Mouse (Mus musculus) erythroblast, embryonic 14.5 days (primary cell): ENCODE measurements around the gene Txndc9. TPM values are rescaled to one million over a fixed set of nuclear protein-coding genes. Genes with fewer than 3 reads are reported as not detected.
"Not testable (repeated sequence)": the region's sequence is repeated elsewhere in the genome, so short reads cannot be mapped to it uniquely, and the experiment has no call there.

Experiments used
- H3K27me3 ChIP-seq: 2 replicates; pipeline ENCODE4 v1.6.1; 2012; ENCODE audit warnings: inconsistent platforms; ENCODE audit not compliant: control insufficient read depth
- H3K36me3 ChIP-seq: 2 replicates; pipeline ENCODE4 v1.6.1; 2012; ENCODE audit warnings: mild to moderate bottlenecking, inconsistent platforms; ENCODE audit not compliant: control insufficient read depth
- H3K4me1 ChIP-seq: 2 replicates; pipeline ENCODE4 v1.6.1; 2012; ENCODE audit warnings: inconsistent platforms; ENCODE audit not compliant: control insufficient read depth
- H3K4me3 ChIP-seq: replicated peaks from 2 replicates; pipeline ENCODE3; 2012; ENCODE audit warnings: moderate library complexity, mild to moderate bottlenecking, inconsistent platforms
- H3K9me3 ChIP-seq: 2 replicates; pipeline ENCODE4 v1.6.1; 2012; ENCODE audit warnings: low read length, inconsistent platforms, mixed read lengths; ENCODE audit not compliant: control insufficient read depth
- GATA1 ChIP-seq: IDR thresholded peaks from 2 replicates; pipeline ENCODE4 v1.6.1; 2012; ENCODE audit warnings: low read length, inconsistent platforms, mixed read lengths
- TAL1 ChIP-seq: IDR thresholded peaks from 3 replicates; pipeline ENCODE4 v1.6.1; 2012; ENCODE audit warnings: low read length, inconsistent platforms, mixed read lengths
- polyA plus RNA-seq: library from polyadenylated mRNA; stranded (reverse); fragments of >175 nt; gene quantifications from 2 replicates; pipeline ENCODE4 v1.2.3, GENCODE M21; 2012

The Txndc9 gene
- polyA plus RNA-seq, 1 experiment: 1.1 TPM

DNA sequence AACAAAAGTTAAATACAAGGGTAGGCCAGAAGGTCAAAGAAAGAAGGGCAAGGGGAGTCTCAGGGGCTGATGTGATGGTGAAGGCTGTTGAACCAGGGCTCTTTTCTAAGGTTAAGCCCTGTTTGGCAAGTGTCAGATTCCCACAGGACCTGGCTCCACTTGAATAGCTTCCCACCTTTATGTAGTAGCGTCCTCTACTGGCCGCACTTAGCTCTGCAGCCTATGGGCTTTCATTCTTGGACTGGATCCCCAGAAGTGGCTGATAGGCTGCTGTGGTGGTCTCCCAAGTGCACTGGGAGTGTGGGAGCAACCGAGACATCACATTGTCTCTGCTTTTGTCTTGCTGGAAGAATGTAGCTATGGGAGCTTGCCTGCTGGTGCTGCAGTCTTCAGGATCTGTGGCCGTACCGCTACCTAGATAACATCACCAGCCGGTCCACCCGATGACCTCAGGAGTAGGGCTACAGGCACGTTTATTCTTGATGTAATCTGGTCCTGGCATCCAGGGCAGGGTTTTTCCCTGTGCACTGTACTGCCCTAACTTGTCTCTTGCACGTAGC is 11.8 kb downstream of the Txndc9 start:
- Histone ChIP-seq H3K4me3 (no peak overlapping the region), H3K27me3 (no peaks in the 10 kb centered on the region), H3K4me1 (no peaks in the 10 kb centered on the region), H3K36me3 (peaks cover 66% of the 10 kb centered on the region), H3K9me3 (no peaks in the 10 kb centered on the region)
- TF ChIP-seq GATA1 (no peak), TAL1 (no peak)

- TF ChIP-seq TAL1: no peak
- no peak for TF ChIP-seq GATA1
- Histone ChIP-seq H3K4me1 (no peaks in the 10 kb centered on the region), H3K4me3 (no peak overlapping the region), H3K9me3 (no peaks in the 10 kb centered on the region), H3K36me3 (peaks cover 52% of the 10 kb centered on the region), H3K27me3 (no peaks in the 10 kb centered on the region)
Observed at GRCm38 (mm10) chr1:37984326-37984725, 13.4 kb downstream of the Txndc9 start.

DNA sequence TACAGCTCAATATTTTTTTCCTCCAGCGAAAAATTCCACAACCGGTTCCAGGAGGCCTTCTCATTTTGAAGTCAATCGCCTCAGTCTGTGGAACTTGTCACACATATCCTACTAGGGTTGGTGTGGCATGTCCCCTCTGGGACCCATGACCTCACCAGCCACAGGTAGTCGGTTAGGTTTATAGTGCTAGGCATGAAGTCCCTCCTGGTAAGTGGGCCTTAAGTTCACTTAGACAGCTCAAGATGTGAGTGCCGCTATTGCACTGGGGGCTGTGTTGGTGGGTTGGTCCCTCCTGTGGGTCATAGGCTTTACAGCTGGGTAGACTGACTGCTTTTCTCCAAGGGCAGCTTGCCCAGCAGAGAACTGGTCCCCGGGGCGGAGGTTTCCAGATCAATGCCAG is 20.4 kb downstream of the Txndc9 start:
- TF ChIP-seq TAL1 (no peak), GATA1 (no peak)
- Histone ChIP-seq H3K36me3 (no peaks in the 10 kb centered on the region), H3K27me3 (no peaks in the 10 kb centered on the region), H3K4me3 (no peak overlapping the region), H3K9me3 (no peaks in the 10 kb centered on the region), H3K4me1 (no peaks in the 10 kb centered on the region)

DNA sequence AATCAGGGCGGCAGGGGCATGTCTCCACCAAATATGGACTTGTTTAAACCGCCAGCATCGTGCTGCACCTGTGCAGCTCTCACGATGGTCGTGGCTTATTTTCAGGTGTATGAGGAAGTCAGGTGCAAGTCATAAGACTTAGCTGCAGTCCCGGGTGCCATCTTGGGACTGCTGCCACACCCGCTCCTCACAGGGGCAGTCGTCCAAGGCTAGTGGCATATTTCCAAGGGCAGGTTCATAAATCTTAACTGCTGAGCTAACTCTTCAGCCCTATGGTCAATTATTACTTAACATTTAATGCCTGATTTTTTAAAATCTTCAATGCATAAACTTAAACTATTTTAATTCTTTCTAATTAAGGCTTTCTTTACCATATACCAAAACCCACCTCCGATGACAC is 21.0 kb downstream of the Txndc9 start:
- not testable (repeated sequence) for H3K9me3 ChIP-seq, H3K27me3 ChIP-seq, H3K4me3 ChIP-seq, H3K4me1 ChIP-seq, H3K36me3 ChIP-seq

DNA sequence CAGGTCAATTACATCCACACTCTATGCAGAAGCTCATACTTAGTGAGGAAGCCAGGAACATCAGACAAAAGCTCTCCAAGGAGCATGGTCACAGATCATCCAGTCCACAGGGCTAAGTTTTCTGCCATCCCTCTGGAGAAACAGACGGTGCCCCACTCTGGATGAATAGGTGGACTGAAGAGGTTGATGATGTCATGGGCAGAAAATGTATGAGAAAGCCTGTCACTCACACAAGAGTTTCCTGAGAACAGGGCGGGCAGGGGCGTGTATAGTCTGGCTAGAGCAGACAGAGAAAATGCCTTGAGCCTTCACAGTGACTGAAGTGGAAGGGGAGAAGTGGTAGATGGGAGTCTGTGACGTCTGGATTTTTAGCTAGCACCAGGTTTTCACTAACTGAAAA is 26.2 kb downstream of the Txndc9 start:
- no peaks in the 10 kb centered on the region for H3K4me1 ChIP-seq
- no peak overlapping the region for H3K4me3 ChIP-seq
- no peaks in the 10 kb centered on the region for H3K36me3 ChIP-seq
- no peak for TF ChIP-seq TAL1
- TF ChIP-seq GATA1: no peak
- no peaks in the 10 kb centered on the region for H3K9me3 ChIP-seq
- H3K27me3 ChIP-seq: no peaks in the 10 kb centered on the region

- Histone ChIP-seq H3K4me1 (no peaks in the 10 kb centered on the region), H3K36me3 (no peaks in the 10 kb centered on the region), H3K4me3 (no peak overlapping the region), H3K27me3 (no peaks in the 10 kb centered on the region), H3K9me3 (no peaks in the 10 kb centered on the region)
- no peak for TF ChIP-seq GATA1
- TF ChIP-seq TAL1: no peak
Observed at GRCm38 (mm10) chr1:37968746-37969145, 28.9 kb downstream of the Txndc9 start.

GRCm38 (mm10) chr1:37965571-37965970 is 32.1 kb downstream of the Txndc9 start:
- no peaks in the 10 kb centered on the region for H3K9me3 ChIP-seq
- no peak for TF ChIP-seq TAL1
- TF ChIP-seq GATA1: no peak
- H3K4me1 ChIP-seq: no peaks in the 10 kb centered on the region
- H3K27me3 ChIP-seq: no peaks in the 10 kb centered on the region
- H3K4me3 ChIP-seq: no peak overlapping the region
- H3K36me3 ChIP-seq: no peaks in the 10 kb centered on the region

- no peak overlapping the region for H3K4me3 ChIP-seq
- TF ChIP-seq TAL1 (no peak), GATA1 (no peak)
- no peaks in the 10 kb centered on the region for H3K9me3 ChIP-seq
- no peaks in the 10 kb centered on the region for H3K27me3 ChIP-seq
- no peaks in the 10 kb centered on the region for H3K4me1 ChIP-seq
- no peaks in the 10 kb centered on the region for H3K36me3 ChIP-seq
Observed at GRCm38 (mm10) chr1:37959486-37959885, 38.2 kb downstream of the Txndc9 start.

- H3K9me3 ChIP-seq: no peaks in the 10 kb centered on the region
- no peaks in the 10 kb centered on the region for H3K36me3 ChIP-seq
- H3K4me3 ChIP-seq: no peak overlapping the region
- TF ChIP-seq GATA1: no peak
- no peak for TF ChIP-seq TAL1
- no peaks in the 10 kb centered on the region for H3K4me1 ChIP-seq
- no peaks in the 10 kb centered on the region for H3K27me3 ChIP-seq
Observed at GRCm38 (mm10) chr1:37958516-37958915, 39.2 kb downstream of the Txndc9 start.

GRCm38 (mm10) chr1:37957659-37958058 is 40.0 kb downstream of the Txndc9 start, which contains the start of gene Lyg1:
Gene Lyg1, minus strand, starts transcription at chr1:37957759.
- Histone ChIP-seq H3K9me3 (no peaks in the 10 kb centered on the region), H3K27me3 (no peaks in the 10 kb centered on the region), H3K4me1 (no peaks in the 10 kb centered on the region), H3K36me3 (no peaks in the 10 kb centered on the region), H3K4me3 (no peak within 1 kb of the TSS)
- TF ChIP-seq GATA1 (no peak), TAL1 (no peak)
